Mouse (Mus musculus) brain, embryonic 14.5 days (tissue): ENCODE measurements around the gene Palm.

Source experiments
- CTCF ChIP-seq: fragments of 200-500 bp; IDR thresholded peaks from 2 replicates; pipeline ENCODE4 v1.5.1; 2012; ENCODE audit warnings: inconsistent platforms, mild to moderate bottlenecking, moderate library complexity, borderline replicate concordance; ENCODE audit not compliant: insufficient read depth, insufficient read length; ENCODE audit errors: extremely low read depth
- POLR2A ChIP-seq: fragments of 200-500 bp; IDR thresholded peaks from 2 replicates; pipeline ENCODE4 v1.6.1; 2012; ENCODE audit warnings: mild to moderate bottlenecking, inconsistent platforms, borderline replicate concordance; ENCODE audit not compliant: poor library complexity, insufficient read depth, insufficient read length, severe bottlenecking; ENCODE audit errors: extremely low read depth

- TF ChIP-seq CTCF (no peak), POLR2A (no peak)
Measured at GRCm38 (mm10) chr10:79853392-79853791, 60.0 kb downstream of the Palm start.
